Mouse (Mus musculus) urinary bladder, postnatal 36 days (tissue): ENCODE data around the gene Prrc2b.
A peak's percentile ranks its signal among the peaks of the same experiment; 100 is the strongest.

ENCODE experiments used
- DNase-seq, 2 experiments: peaks; one replicate each; pipeline ENCODE4 v3.0.0; 2022; ENCODE audit warnings: low spot score in 2 of 2, mixed read lengths in 1 of 2

The Prrc2b gene

GRCm38 (mm10) chr2:32221577-32221976, 70.7 kb downstream of the Prrc2b start:
- no peak for DNase-seq

- no peak for DNase-seq
Measured at GRCm38 (mm10) chr2:32222057-32222456, 71.2 kb downstream of the Prrc2b start.

- no peak for DNase-seq
Measured at GRCm38 (mm10) chr2:32235433-32235832, 84.6 kb downstream of the Prrc2b start.

GRCm38 (mm10) chr2:32235886-32236759, 85.2 kb downstream of the Prrc2b start, which contains the start of gene Pomt1:
TSS of gene Pomt1 (plus strand) at chr2:32236590.
- DNase-seq = peak; percentile 82 to 91

GRCm38 (mm10) chr2:32236760-32237487, 86.0 kb downstream of the Prrc2b start:
- DNase-seq = peak; percentile 33 to 55

- no peak for DNase-seq
Measured at GRCm38 (mm10) chr2:32237571-32237970, 86.7 kb downstream of the Prrc2b start.

- no peak for DNase-seq
Measured at GRCm38 (mm10) chr2:32238708-32239435, 88.0 kb downstream of the Prrc2b start.

- no peak for DNase-seq
Measured at GRCm38 (mm10) chr2:32240591-32240990, 89.7 kb downstream of the Prrc2b start.

- DNase-seq = no peak
Measured at GRCm38 (mm10) chr2:32242986-32243385, 92.1 kb downstream of the Prrc2b start.

GRCm38 (mm10) chr2:32246741-32247140, 95.9 kb downstream of the Prrc2b start:
- no peak for DNase-seq

- DNase-seq = peak in 1 of 2 experiments; percentile 56
Measured at GRCm38 (mm10) chr2:32248377-32249361, 97.8 kb downstream of the Prrc2b start.

GRCm38 (mm10) chr2:32251791-32252527, 101.1 kb downstream of the Prrc2b start:
- peak in 1 of 2 experiments; percentile 67 for DNase-seq

GRCm38 (mm10) chr2:32252658-32253057, 101.8 kb downstream of the Prrc2b start:
- no peak for DNase-seq

- no peak for DNase-seq
Measured at GRCm38 (mm10) chr2:32253352-32253751, 102.5 kb downstream of the Prrc2b start.

- DNase-seq = no peak
Measured at GRCm38 (mm10) chr2:32254563-32254962, 103.7 kb downstream of the Prrc2b start.

GRCm38 (mm10) chr2:32256273-32256672, 105.4 kb downstream of the Prrc2b start:
- DNase-seq = peak in 1 of 2 experiments; percentile 42

- DNase-seq = no peak
Measured at GRCm38 (mm10) chr2:32258887-32259533, 108.1 kb downstream of the Prrc2b start.

GRCm38 (mm10) chr2:32259657-32260417, 109.0 kb downstream of the Prrc2b start, which contains the start of gene Uck1:
TSS of gene Uck1 (minus strand) at chr2:32260159.
- peak; percentile 82 to 90 for DNase-seq

GRCm38 (mm10) chr2:32260635-32261034, 109.8 kb downstream of the Prrc2b start:
- no peak for DNase-seq
